In genomic region chr1:171239992-171240744, GRCm38 (mm10) we compare ENCODE assay signal across 15 mouse cellular contexts. TPM values are rescaled to one million over a fixed set of nuclear protein-coding genes. Genes with fewer than 3 reads are reported as not detected.
DNase-seq lines count a peak whose midpoint lies in the region; ATAC-seq and TF ChIP-seq lines count a peak whose summit lies in the region.
"Had no signal": no experiment of that assay in that cellular context is flagged by ENCODE, and none has a peak within 500 bp of the region (broad histone marks: within the 10 kb centered on the region; RNA-seq: fewer than 3 reads in every experiment).

No protein-coding gene starts in this region.

- TF ChIP-seq CTCF in gastrocnemius, adult 2 months (IDR thresholded peaks at IDR 0.05) = no peak
- TF ChIP-seq CTCF in stomach, postnatal 0 days (IDR thresholded peaks at IDR 0.05; ENCODE audit: low read depth) = no peak

- no peaks in the 10 kb centered on the region for H3K27me3 ChIP-seq in stomach, postnatal 0 days (ENCODE audit: control insufficient read depth, insufficient read depth, low read length)
- no peaks in the 10 kb centered on the region for H3K27me3 ChIP-seq in midbrain, embryonic 10.5 days (ENCODE audit: low read depth, poor library complexity, severe bottlenecking)
- H3K27me3 ChIP-seq: embryonic facial prominence, embryonic 13.5 days; limb, embryonic 12.5 days had no signal

- peak overlapping the region; percentile 89 for H3K27ac ChIP-seq in gastrocnemius, adult 2 months
- peak overlapping the region; percentile 75; the same call in 1 of the 2 replicates for H3K27ac ChIP-seq in stomach, postnatal 0 days (replicated peaks)
- no peak overlapping the region for H3K27ac ChIP-seq in midbrain, embryonic 10.5 days (replicated peaks)
- H3K27ac ChIP-seq: embryonic facial prominence, embryonic 13.5 days; limb, embryonic 12.5 days had no signal

- peaks cover 25% of the 10 kb centered on the region for H3K36me3 ChIP-seq in stomach, postnatal 0 days (ENCODE audit: control insufficient read depth, insufficient read depth, low read length)
- peaks cover 97% of the 10 kb centered on the region for H3K36me3 ChIP-seq in midbrain, embryonic 10.5 days

- peak overlapping the region; percentile 61 for H3K4me3 ChIP-seq in gastrocnemius, adult 2 months
- no peak overlapping the region for H3K4me3 ChIP-seq in stomach, postnatal 0 days (ENCODE audit: low read depth, low read length)
- no peak overlapping the region for H3K4me3 ChIP-seq in midbrain, embryonic 10.5 days
- H3K4me3 ChIP-seq: embryonic facial prominence, embryonic 13.5 days; limb, embryonic 12.5 days had no signal

- ATAC-seq in stomach, postnatal 0 days (ENCODE audit: low FRiP score, low TSS enrichment) = peak; percentile 63; the same call in 1 of the 2 replicates

- no peak for TF ChIP-seq EP300 in stomach, postnatal 0 days (optimal IDR thresholded peaks at IDR 0.05)

- intact Hi-C loops in gastrocnemius, adult 2 months (cut with DNase I) = loop anchor here (2.0 kb wide), 1 partner anchor 17 kb away; the partner anchor contains the start of gene Tomm40l
- intact Hi-C loops in left cerebral cortex, postnatal 36 days (cut with DNase I) = no loop called here

- H3K9ac ChIP-seq in stomach, postnatal 0 days (ENCODE audit: low read length) = no peak overlapping the region
- H3K9ac ChIP-seq: embryonic facial prominence, embryonic 13.5 days; limb, embryonic 12.5 days had no signal

- H3K9me3 ChIP-seq in stomach, postnatal 0 days (ENCODE audit: control insufficient read depth, low read length) = no peaks in the 10 kb centered on the region
- H3K9me3 ChIP-seq in midbrain, embryonic 10.5 days (replicated peaks) = no peaks in the 10 kb centered on the region
- H3K9me3 ChIP-seq: embryonic facial prominence, embryonic 13.5 days; limb, embryonic 12.5 days had no signal

- no peaks in the 10 kb centered on the region for H3K4me1 ChIP-seq in stomach, postnatal 0 days (replicated peaks; ENCODE audit: control insufficient read depth, insufficient read depth)
- H3K4me1 ChIP-seq in midbrain, embryonic 10.5 days = peaks cover 5% of the 10 kb centered on the region; the same call in 1 of the 2 replicates
- H3K4me1 ChIP-seq: limb, embryonic 12.5 days had no signal

- H3K4me2 ChIP-seq in stomach, postnatal 0 days (replicated peaks; ENCODE audit: low read depth) = no peak overlapping the region
- H3K4me2 ChIP-seq: embryonic facial prominence, embryonic 13.5 days; limb, embryonic 12.5 days had no signal

- 51% methylated on average over 15 of the region's 15 CpGs for WGBS in stomach, postnatal 0 days
- WGBS in midbrain, embryonic 10.5 days = 84% methylated on average over 15 of the region's 15 CpGs

- peak; percentile 83 for DNase-seq in gastrocnemius, adult 2 months
- no peak for DNase-seq in gastrocnemius, postnatal 10 days
- peak; percentile 64 for DNase-seq in urinary bladder, postnatal 14 days (ENCODE audit: low spot score)
- DNase-seq in urinary bladder, postnatal 4 days (ENCODE audit: low spot score in 2 of 2) = no peak
- DNase-seq in kidney, postnatal 10 days = peak; percentile 73
- DNase-seq in stomach, postnatal 0 days (ENCODE audit: low spot score) = no peak
- DNase-seq in midbrain, embryonic 10.5 days (ENCODE audit: low spot score) = no peak
- no peak for DNase-seq in left cerebral cortex, postnatal 36 days (ENCODE audit: low spot score in 2 of 2)
- DNase-seq: B cell, adult 2 months; cerebellum, adult 2 months; thymus, postnatal 14 days had no signal

RNA-seq across cellular contexts. Expression of gene Fcer1g, which starts 6.0 kb away (rescaled TPM):
- total RNA-seq in gastrocnemius, adult 2 months (2021) = 1 to 10 TPM; 2.5 to 6.1 TPM
- 10 to 100 TPM; 10.4 to 13.3 TPM for total RNA-seq in gastrocnemius, postnatal 10 days (2021)
- 51.3 and 59.4 TPM in 2 replicates for polyA plus RNA-seq in stomach, postnatal 0 days (2015; fragmentation: Nextera tagmentation; extraction: Ambion mirVana)
- 12.7 and 21.1 TPM in 2 replicates for polyA plus RNA-seq in midbrain, embryonic 10.5 days (2016; fragmentation: Nextera tagmentation; extraction: Ambion mirVana)
- 10 to 100 TPM; 13.5 to 13.8 TPM for total RNA-seq in left cerebral cortex, postnatal 36 days (2021)

RNA-seq across cellular contexts. Expression of gene Adamts4, which starts 10.1 kb away (rescaled TPM):
- under 1 TPM; 0.15 to 0.73 TPM for total RNA-seq in gastrocnemius, adult 2 months (2021)
- total RNA-seq in gastrocnemius, postnatal 10 days (2021) = 1 to 10 TPM; 3.9 to 8.0 TPM
- 3.5 and 3.9 TPM in 2 replicates for polyA plus RNA-seq in stomach, postnatal 0 days (2015; fragmentation: Nextera tagmentation; extraction: Ambion mirVana)
- 9.9 and 10.9 TPM in 2 replicates for polyA plus RNA-seq in midbrain, embryonic 10.5 days (2016; fragmentation: Nextera tagmentation; extraction: Ambion mirVana)
- total RNA-seq in left cerebral cortex, postnatal 36 days (2021) = 10 to 100 TPM; 11.1 to 16.4 TPM
- total RNA-seq: megakaryocyte, adult 5-6 weeks; MEL had no signal

RNA-seq across cellular contexts. Expression of gene Ndufs2, which starts 11.0 kb away (rescaled TPM):
- 1,000 to 10,000 TPM; 1,014 to 1,063 TPM for total RNA-seq in gastrocnemius, adult 2 months (2021)
- 100 to 1,000 TPM; 468 to 578 TPM for total RNA-seq in gastrocnemius, postnatal 10 days (2021)
- polyA plus RNA-seq in stomach, postnatal 0 days (2015; fragmentation: Nextera tagmentation; extraction: Ambion mirVana) = 210 and 218 TPM in 2 replicates
- 267 and 268 TPM in 2 replicates for polyA plus RNA-seq in midbrain, embryonic 10.5 days (2016; fragmentation: Nextera tagmentation; extraction: Ambion mirVana)
- total RNA-seq in left cerebral cortex, postnatal 36 days (2021) = 100 to 1,000 TPM; 252 to 309 TPM

RNA-seq across cellular contexts. Expression of gene Apoa2, which starts 15.3 kb away (rescaled TPM):
- under 1 TPM in 1 of 2 experiments, not detected in 1; 0.59 TPM for total RNA-seq in gastrocnemius, adult 2 months (2021)
- 1 to 10 TPM in 1 of 2 experiments, not detected in 1; 4.2 TPM for total RNA-seq in gastrocnemius, postnatal 10 days (2021)
- polyA plus RNA-seq in stomach, postnatal 0 days (2015; fragmentation: Nextera tagmentation; extraction: Ambion mirVana) = 26.3 and 49.4 TPM in 2 replicates
- polyA plus RNA-seq in midbrain, embryonic 10.5 days (2016; fragmentation: Nextera tagmentation; extraction: Ambion mirVana) = 4.1 and 4.4 TPM in 2 replicates
- 1 to 10 TPM; 1.8 to 2.3 TPM for total RNA-seq in left cerebral cortex, postnatal 36 days (2021)
- total RNA-seq: megakaryocyte, adult 5-6 weeks; MEL had no signal

RNA-seq across cellular contexts. Expression of gene Tomm40l, which starts 17.9 kb away (rescaled TPM):
- total RNA-seq in gastrocnemius, adult 2 months (2021) = 10 to 100 TPM; 43.2 to 56.3 TPM
- total RNA-seq in gastrocnemius, postnatal 10 days (2021) = 10 to 100 TPM; 42.2 to 44.7 TPM
- 19.6 and 20.5 TPM in 2 replicates for polyA plus RNA-seq in stomach, postnatal 0 days (2015; fragmentation: Nextera tagmentation; extraction: Ambion mirVana)
- 32.2 and 34.7 TPM in 2 replicates for polyA plus RNA-seq in midbrain, embryonic 10.5 days (2016; fragmentation: Nextera tagmentation; extraction: Ambion mirVana)
- total RNA-seq in left cerebral cortex, postnatal 36 days (2021) = 10 to 100 TPM; 81.7 to 86.7 TPM

Comparison
In these comparisons a context has a peak if more than half of its experiments do, and no peak if none do; other contexts are left out.
1. DNase-seq: peak in gastrocnemius, adult 2 months (single experiment), urinary bladder, postnatal 14 days (single experiment) and kidney, postnatal 10 days (single experiment); none in gastrocnemius, postnatal 10 days (single experiment), urinary bladder, postnatal 4 days (0 of 2), stomach, postnatal 0 days (single experiment), midbrain, embryonic 10.5 days (single experiment) and left cerebral cortex, postnatal 36 days (0 of 2).